ENCODE assay signal across 8 mouse cellular contexts in genomic region chr1:120074307-120074702, GRCm38 (mm10). TPM values are rescaled to one million over a fixed set of nuclear protein-coding genes. Genes with fewer than 3 reads are reported as not detected.
DNase-seq lines count a peak whose midpoint lies in the region; ATAC-seq and TF ChIP-seq lines count a peak whose summit lies in the region.

No protein-coding gene starts in this region.

- TF ChIP-seq EP300 in ES-Bruce4 (IDR thresholded peaks at IDR 0.05; ENCODE audit: insufficient read depth, low read depth, low read length) = no peak

- H3K9ac ChIP-seq in hindbrain, embryonic 12.5 days = no peak overlapping the region
- no peak overlapping the region for H3K9ac ChIP-seq in hindbrain, embryonic 11.5 days (ENCODE audit: low read depth, low read length)
- H3K9ac ChIP-seq in ES-Bruce4 (ENCODE audit: low read depth, poor library complexity, severe bottlenecking) = peak overlapping the region; percentile 60
- no peak overlapping the region for H3K9ac ChIP-seq in embryonic facial prominence, embryonic 12.5 days
- H3K9ac ChIP-seq in liver, embryonic 16.5 days (ENCODE audit: low read depth, low read length) = no peak overlapping the region; the same call in 1 of the 2 replicates

- 0 out of 2 replicates have a peak overlapping the region, but pooled peaks have one; percentile 38 for H3K4me3 ChIP-seq in hindbrain, embryonic 12.5 days
- H3K4me3 ChIP-seq in hindbrain, embryonic 11.5 days (ENCODE audit: low read depth, low read length) = no peak overlapping the region
- peak overlapping the region; percentile 78 for H3K4me3 ChIP-seq in ES-Bruce4 (ENCODE audit: low read depth, low read length)
- H3K4me3 ChIP-seq in embryonic facial prominence, embryonic 12.5 days = 0 out of 2 replicates have a peak overlapping the region, but pooled peaks have one; percentile 39
- H3K4me3 ChIP-seq in liver, embryonic 16.5 days (ENCODE audit: low read depth, low read length) = peak overlapping the region; percentile 54; the same call in 1 of the 2 replicates

- DNase-seq in hindbrain, embryonic 11.5 days (ENCODE audit: low spot score) = no peak
- DNase-seq in spleen, postnatal 4 days (ENCODE audit: low spot score in 2 of 2) = no peak
- no peak for DNase-seq in frontal cortex, postnatal 10 days (ENCODE audit: low spot score in 2 of 2)
- DNase-seq in gastrocnemius, adult 8-10 months (ENCODE audit: low spot score in 2 of 2) = no peak

- peak overlapping the region; percentile 90; the same call in 1 of the 2 replicates for H3K4me2 ChIP-seq in hindbrain, embryonic 12.5 days (replicated peaks)
- no peak overlapping the region for H3K4me2 ChIP-seq in hindbrain, embryonic 11.5 days (replicated peaks; ENCODE audit: low read depth, low read length)
- H3K4me2 ChIP-seq in embryonic facial prominence, embryonic 12.5 days (replicated peaks) = peak overlapping the region; percentile 93
- H3K4me2 ChIP-seq in liver, embryonic 16.5 days (ENCODE audit: low read depth, low read length) = peak overlapping the region; percentile 48

- WGBS in hindbrain, embryonic 12.5 days = 21% methylated on average over 4 of the region's 4 CpGs
- WGBS in hindbrain, embryonic 11.5 days = 18% methylated on average over 4 of the region's 4 CpGs
- 16% methylated on average over 4 of the region's 4 CpGs for WGBS in embryonic facial prominence, embryonic 12.5 days
- WGBS in liver, embryonic 16.5 days (ENCODE audit: insufficient replicate concordance) = 16% methylated on average over 4 of the region's 4 CpGs

- H3K4me1 ChIP-seq in hindbrain, embryonic 12.5 days = peaks cover 21% of the 10 kb centered on the region
- H3K4me1 ChIP-seq in hindbrain, embryonic 11.5 days (replicated peaks; ENCODE audit: control insufficient read depth, insufficient read depth, low read length) = no peaks in the 10 kb centered on the region
- peaks cover 9% of the 10 kb centered on the region for H3K4me1 ChIP-seq in ES-Bruce4 (ENCODE audit: control insufficient read depth, insufficient read depth, low read length)
- H3K4me1 ChIP-seq in embryonic facial prominence, embryonic 12.5 days = peaks cover 18% of the 10 kb centered on the region
- peaks cover 5% of the 10 kb centered on the region; the same call in 1 of the 2 replicates for H3K4me1 ChIP-seq in liver, embryonic 16.5 days (ENCODE audit: control insufficient read depth, low read depth, low read length)

- H3K36me3 ChIP-seq in hindbrain, embryonic 12.5 days = no peaks in the 10 kb centered on the region
- H3K36me3 ChIP-seq in hindbrain, embryonic 11.5 days (ENCODE audit: control insufficient read depth, insufficient read depth, low read length) = no peaks in the 10 kb centered on the region
- no peaks in the 10 kb centered on the region for H3K36me3 ChIP-seq in ES-Bruce4 (ENCODE audit: control insufficient read depth, insufficient read depth, low read length, poor library complexity, severe bottlenecking)
- no peaks in the 10 kb centered on the region for H3K36me3 ChIP-seq in embryonic facial prominence, embryonic 12.5 days
- H3K36me3 ChIP-seq in liver, embryonic 16.5 days (ENCODE audit: control insufficient read depth, insufficient read depth) = no peaks in the 10 kb centered on the region

- peaks cover 41% of the 10 kb centered on the region for H3K27me3 ChIP-seq in hindbrain, embryonic 12.5 days
- peaks cover 13% of the 10 kb centered on the region for H3K27me3 ChIP-seq in hindbrain, embryonic 11.5 days (ENCODE audit: control insufficient read depth, insufficient read depth, low read length)
- no peaks in the 10 kb centered on the region for H3K27me3 ChIP-seq in ES-Bruce4 (ENCODE audit: control insufficient read depth, insufficient read depth, low read length, poor library complexity, severe bottlenecking)
- H3K27me3 ChIP-seq in embryonic facial prominence, embryonic 12.5 days = peaks cover 31% of the 10 kb centered on the region
- H3K27me3 ChIP-seq in liver, embryonic 16.5 days (ENCODE audit: control insufficient read depth, insufficient read depth, low read depth, low read length) = peaks cover 4% of the 10 kb centered on the region; the same call in 1 of the 2 replicates

- TF ChIP-seq POLR2A in ES-Bruce4 (IDR thresholded peaks at IDR 0.05; ENCODE audit: insufficient read depth, low read length) = no peak

- H3K27ac ChIP-seq in hindbrain, embryonic 12.5 days = no peak overlapping the region
- no peak overlapping the region for H3K27ac ChIP-seq in hindbrain, embryonic 11.5 days (ENCODE audit: low read depth, low read length)
- H3K27ac ChIP-seq in ES-Bruce4 (ENCODE audit: insufficient read depth, low read length) = peak overlapping the region; percentile 88
- no peak overlapping the region for H3K27ac ChIP-seq in embryonic facial prominence, embryonic 12.5 days
- H3K27ac ChIP-seq in liver, embryonic 16.5 days (ENCODE audit: low read length) = peak overlapping the region; percentile 42

- no peaks in the 10 kb centered on the region for H3K9me3 ChIP-seq in hindbrain, embryonic 12.5 days (replicated peaks)
- no peaks in the 10 kb centered on the region for H3K9me3 ChIP-seq in hindbrain, embryonic 11.5 days (ENCODE audit: control insufficient read depth, low read length)
- no peaks in the 10 kb centered on the region for H3K9me3 ChIP-seq in ES-Bruce4 (replicated peaks; ENCODE audit: control insufficient read depth, insufficient read depth, low read length, poor library complexity, severe bottlenecking)
- H3K9me3 ChIP-seq in embryonic facial prominence, embryonic 12.5 days = no peaks in the 10 kb centered on the region
- H3K9me3 ChIP-seq in liver, embryonic 16.5 days (replicated peaks; ENCODE audit: control insufficient read depth, low read length) = no peaks in the 10 kb centered on the region

- TF ChIP-seq CTCF in ES-Bruce4 (IDR thresholded peaks at IDR 0.05; ENCODE audit: low read depth, low read length) = no peak

- ATAC-seq in hindbrain, embryonic 12.5 days (ENCODE audit: low FRiP score) = no peak
- ATAC-seq in hindbrain, embryonic 11.5 days (ENCODE audit: low FRiP score) = no peak
- no peak for ATAC-seq in embryonic facial prominence, embryonic 12.5 days (ENCODE audit: insufficient number of reproducible peaks, insufficient read depth, low FRiP score, low TSS enrichment)
- no peak for ATAC-seq in liver, embryonic 16.5 days (ENCODE audit: low read depth)

RNA-seq across cellular contexts. Expression of gene Tmem37, which starts 0.4 kb away (rescaled TPM):
- polyA plus RNA-seq in hindbrain, embryonic 12.5 days (2016; fragmentation: Nextera tagmentation; extraction: Ambion mirVana) = 7.5 and 8.7 TPM in 2 replicates
- 8.8 and 10.6 TPM in 2 replicates for polyA plus RNA-seq in hindbrain, embryonic 11.5 days (2014; fragmentation: Nextera tagmentation; extraction: Ambion mirVana)
- polyA plus RNA-seq in ES-Bruce4 (2011; ENCODE audit: insufficient read depth, insufficient read length, low read depth, missing spikeins) = 15.5 and 17.8 TPM in 2 replicates
- 6.9 and 8.7 TPM in 2 replicates for polyA plus RNA-seq in embryonic facial prominence, embryonic 12.5 days (2016; fragmentation: Nextera tagmentation; extraction: Ambion mirVana)
- polyA plus RNA-seq in liver, embryonic 16.5 days (2015; fragmentation: Nextera tagmentation; extraction: Ambion mirVana) = 89.2 and 94.7 TPM in 2 replicates
- 10 to 100 TPM in 2 of 4 experiments, 1 to 10 TPM in 2; 7.0 to 17.1 (median 11.3) TPM for total RNA-seq in gastrocnemius, adult 8-10 months (2022)

RNA-seq across cellular contexts. Expression of gene Dbi, which starts 46.6 kb away (rescaled TPM):
- polyA plus RNA-seq in hindbrain, embryonic 12.5 days (2016; fragmentation: Nextera tagmentation; extraction: Ambion mirVana) = 582 and 680 TPM in 2 replicates
- 642 and 669 TPM in 2 replicates for polyA plus RNA-seq in hindbrain, embryonic 11.5 days (2014; fragmentation: Nextera tagmentation; extraction: Ambion mirVana)
- 319 and 354 TPM in 2 replicates for polyA plus RNA-seq in ES-Bruce4 (2011; ENCODE audit: insufficient read depth, insufficient read length, low read depth, missing spikeins)
- 573 and 602 TPM in 2 replicates for polyA plus RNA-seq in embryonic facial prominence, embryonic 12.5 days (2016; fragmentation: Nextera tagmentation; extraction: Ambion mirVana)
- 1,140 and 1,165 TPM in 2 replicates for polyA plus RNA-seq in liver, embryonic 16.5 days (2015; fragmentation: Nextera tagmentation; extraction: Ambion mirVana)
- total RNA-seq in gastrocnemius, adult 8-10 months (2022) = 100 to 1,000 TPM; 117 to 144 (median 142) TPM

RNA-seq across cellular contexts. Expression of gene 3110009E18Rik, which starts 46.7 kb away (rescaled TPM):
- 17.0 and 22.6 TPM in 2 replicates for polyA plus RNA-seq in hindbrain, embryonic 12.5 days (2016; fragmentation: Nextera tagmentation; extraction: Ambion mirVana)
- 21.9 and 26.1 TPM in 2 replicates for polyA plus RNA-seq in hindbrain, embryonic 11.5 days (2014; fragmentation: Nextera tagmentation; extraction: Ambion mirVana)
- 14.1 and 16.0 TPM in 2 replicates for polyA plus RNA-seq in ES-Bruce4 (2011; ENCODE audit: insufficient read depth, insufficient read length, low read depth, missing spikeins)
- 22.9 and 25.8 TPM in 2 replicates for polyA plus RNA-seq in embryonic facial prominence, embryonic 12.5 days (2016; fragmentation: Nextera tagmentation; extraction: Ambion mirVana)
- polyA plus RNA-seq in liver, embryonic 16.5 days (2015; fragmentation: Nextera tagmentation; extraction: Ambion mirVana) = 4.8 and 6.5 TPM in 2 replicates
- total RNA-seq in gastrocnemius, adult 8-10 months (2022) = 1 to 10 TPM; 3.6 to 5.2 (median 4.1) TPM

Comparison
In these comparisons a context has a peak if more than half of its experiments do, and no peak if none do; other contexts are left out.
1. H3K27ac ChIP-seq: peak in ES-Bruce4 (single experiment) and liver, embryonic 16.5 days (single experiment); none in hindbrain, embryonic 12.5 days (single experiment), hindbrain, embryonic 11.5 days (single experiment) and embryonic facial prominence, embryonic 12.5 days (single experiment).